Mouse (Mus musculus) liver, embryonic 15.5 days (tissue): ENCODE measurements at regions not wholly inside any gene's neighbourhood (a gene's known extent, or its start where the extent isn't known, plus 50 kb on each side); places are given as distances from the start of the nearest gene placed in this dataset.

Experiments
- ATAC-seq: fragments of 200-750 bp; cut with Nextera tagmentation; 2 replicates; pipeline ENCODE4 v1.8.0; 2017; ENCODE audit warnings: moderate number of reproducible peaks, mild to moderate bottlenecking, moderate library complexity; ENCODE audit not compliant: insufficient read depth
- H3K27ac ChIP-seq: fragments of 300-500 bp; sonication (generic); replicated peaks from 2 replicates; pipeline ENCODE4 v1.5.1; 2015; ENCODE audit warnings: mild to moderate bottlenecking, inconsistent platforms
- H3K27me3 ChIP-seq: fragments of 300-500 bp; sonication (generic); 2 replicates; pipeline ENCODE4 v1.6.1; 2015; ENCODE audit warnings: mild to moderate bottlenecking, inconsistent platforms
- H3K36me3 ChIP-seq: fragments of 300-500 bp; sonication (generic); replicated peaks from 2 replicates; pipeline ENCODE4 v1.6.1; 2015; ENCODE audit warnings: moderate library complexity, mild to moderate bottlenecking, inconsistent platforms
- H3K4me1 ChIP-seq: fragments of 300-500 bp; sonication (generic); replicated peaks from 2 replicates; pipeline ENCODE4 v1.6.1; 2015; ENCODE audit warnings: inconsistent platforms
- H3K4me2 ChIP-seq: fragments of 300-500 bp; sonication (generic); 2 replicates; pipeline ENCODE4 v1.6.1; 2015; ENCODE audit warnings: moderate library complexity, mild to moderate bottlenecking, inconsistent platforms
- H3K4me3 ChIP-seq: fragments of 300-500 bp; sonication (generic); replicated peaks from 2 replicates; pipeline ENCODE4 v1.5.1; 2015; ENCODE audit warnings: mild to moderate bottlenecking, inconsistent platforms
- H3K9ac ChIP-seq: fragments of 300-500 bp; sonication (generic); 2 replicates; pipeline ENCODE4 v1.6.1; 2015; ENCODE audit warnings: moderate library complexity, mild to moderate bottlenecking, inconsistent platforms
- H3K9me3 ChIP-seq: fragments of 300-500 bp; sonication (generic); replicated peaks from 2 replicates; pipeline ENCODE4 v1.6.1; 2016; ENCODE audit warnings: inconsistent platforms
- WGBS: fragments of 180-500 bp; shearing (Covaris S2); methylation state at CpG from one replicate; pipeline ENCODE4 v1.1.7; 2015; ENCODE audit warnings: mixed read lengths; ENCODE audit not compliant: insufficient replicate concordance; 5-methylcytosine and 5-hydroxymethylcytosine counted together

GRCm38 (mm10) chr10:92146263-92146662 is 576.0 kb downstream of the Nedd1 start:
- Histone ChIP-seq H3K36me3 (no peaks in the 10 kb centered on the region), H3K27me3 (no peaks in the 10 kb centered on the region), H3K4me1 (no peaks in the 10 kb centered on the region), H3K4me3 (no peak overlapping the region), H3K4me2 (no peak overlapping the region), H3K27ac (no peak overlapping the region), H3K9me3 (no peaks in the 10 kb centered on the region), H3K9ac (no peak overlapping the region)
- peak; percentile 56; the same call in 1 of the 2 replicates for ATAC-seq
- 42% methylated on average over 3 of the region's 3 CpGs for WGBS

- no peak for ATAC-seq
- H3K27ac ChIP-seq, result no peak overlapping the region
- H3K36me3 ChIP-seq, result no peaks in the 10 kb centered on the region
- H3K9ac ChIP-seq, result no peak overlapping the region
- H3K9me3 ChIP-seq, result no peaks in the 10 kb centered on the region
- H3K4me3 ChIP-seq, result no peak overlapping the region
- no peaks in the 10 kb centered on the region for H3K27me3 ChIP-seq
- no peaks in the 10 kb centered on the region for H3K4me1 ChIP-seq
- WGBS, result 63% methylated on average over 5 of the region's 5 CpGs
- H3K4me2 ChIP-seq, result no peak overlapping the region
Observed at GRCm38 (mm10) chr10:92135521-92135920, 586.7 kb downstream of the Nedd1 start.

- Histone ChIP-seq H3K4me1 (no peaks in the 10 kb centered on the region), H3K36me3 (no peaks in the 10 kb centered on the region), H3K27me3 (no peaks in the 10 kb centered on the region), H3K4me2 (no peak overlapping the region), H3K9ac (no peak overlapping the region), H3K9me3 (no peaks in the 10 kb centered on the region), H3K4me3 (no peak overlapping the region), H3K27ac (no peak overlapping the region)
- 32% methylated on average over 2 of the region's 2 CpGs for WGBS
- ATAC-seq, result no peak
Observed at GRCm38 (mm10) chr10:92112790-92113189, 609.4 kb downstream of the Nedd1 start.

DNA sequence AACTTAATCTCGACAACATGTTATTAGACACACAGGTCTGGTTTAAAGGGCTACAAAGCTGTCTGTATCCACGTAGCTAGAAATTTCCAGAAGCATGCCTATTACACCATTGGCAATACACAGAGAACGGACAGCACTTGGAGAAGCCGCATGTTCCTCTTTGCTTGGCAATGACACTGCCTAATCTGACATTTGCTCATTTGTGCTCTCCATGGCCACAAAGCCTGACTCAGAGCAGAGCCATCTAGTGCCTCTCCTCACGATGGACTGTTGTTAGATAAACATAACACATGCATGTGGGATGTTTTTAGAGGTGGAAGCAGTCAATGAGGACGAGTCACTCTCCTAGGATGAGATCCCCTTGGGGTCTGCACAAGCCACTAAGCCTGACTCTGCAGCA is 615.9 kb downstream of the Nedd1 start:
- H3K9me3 ChIP-seq, result no peaks in the 10 kb centered on the region
- H3K4me2 ChIP-seq, result no peak overlapping the region
- no peaks in the 10 kb centered on the region for H3K4me1 ChIP-seq
- no peaks in the 10 kb centered on the region for H3K36me3 ChIP-seq
- H3K4me3 ChIP-seq, result no peak overlapping the region
- H3K27ac ChIP-seq, result no peak overlapping the region
- H3K9ac ChIP-seq, result no peak overlapping the region
- 55% methylated on average over 6 of the region's 6 CpGs for WGBS
- ATAC-seq, result no peak
- no peaks in the 10 kb centered on the region for H3K27me3 ChIP-seq

GRCm38 (mm10) chr10:92103887-92104286 is 618.3 kb downstream of the Nedd1 start:
- H3K36me3 ChIP-seq, result no peaks in the 10 kb centered on the region
- H3K4me2 ChIP-seq, result no peak overlapping the region
- no peak for ATAC-seq
- no peak overlapping the region for H3K27ac ChIP-seq
- no peak overlapping the region for H3K4me3 ChIP-seq
- WGBS, result 34% methylated on average over 9 of the region's 9 CpGs
- no peaks in the 10 kb centered on the region for H3K4me1 ChIP-seq
- no peak overlapping the region for H3K9ac ChIP-seq
- no peaks in the 10 kb centered on the region for H3K27me3 ChIP-seq
- no peaks in the 10 kb centered on the region for H3K9me3 ChIP-seq

DNA sequence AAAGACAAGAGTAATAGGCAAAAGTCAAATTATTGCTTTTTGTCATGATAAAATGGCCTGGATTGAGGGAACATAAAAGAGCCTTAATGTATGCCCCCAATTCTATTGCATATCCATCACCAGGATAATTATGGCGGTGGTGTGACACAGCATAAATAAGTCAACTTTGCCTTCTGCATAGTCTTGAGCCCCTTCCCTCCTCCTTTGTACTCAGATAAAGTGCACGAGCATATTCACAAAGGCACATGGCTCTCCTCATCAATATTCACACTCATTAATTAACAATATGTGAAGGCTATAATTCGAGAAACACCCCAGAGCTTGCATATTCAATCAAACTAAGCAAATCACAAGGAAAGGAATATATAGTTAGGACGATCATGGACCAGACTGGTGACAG is 619.5 kb downstream of the Nedd1 start:
- Histone ChIP-seq H3K9ac (no peak overlapping the region), H3K4me3 (no peak overlapping the region), H3K27ac (no peak overlapping the region), H3K27me3 (no peaks in the 10 kb centered on the region), H3K9me3 (no peaks in the 10 kb centered on the region), H3K36me3 (no peaks in the 10 kb centered on the region), H3K4me2 (no peak overlapping the region), H3K4me1 (no peaks in the 10 kb centered on the region)
- 59% methylated on average over 4 of the region's 4 CpGs for WGBS
- ATAC-seq, result no peak

DNA sequence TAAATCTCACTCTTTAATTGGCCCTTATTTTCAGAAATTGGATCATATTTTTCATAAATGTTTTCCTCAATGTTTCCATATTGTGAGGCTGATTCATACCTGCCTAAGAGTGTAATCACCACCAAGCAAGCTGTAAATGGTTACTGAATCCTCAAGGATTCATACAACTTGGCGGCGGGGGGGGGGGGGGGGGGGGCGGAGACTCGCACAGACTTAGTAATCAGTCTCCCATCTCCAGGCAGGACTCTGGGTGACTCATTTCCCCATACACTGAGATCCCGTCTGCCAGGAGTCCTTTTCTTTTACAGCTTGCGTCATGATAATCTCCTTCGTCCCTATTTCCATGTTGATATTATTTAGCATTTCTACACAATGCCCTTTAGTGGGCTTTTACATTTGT is 624.7 kb downstream of the Nedd1 start:
- Histone ChIP-seq H3K4me2 (no peak overlapping the region), H3K27me3 (no peaks in the 10 kb centered on the region), H3K9ac (no peak overlapping the region), H3K27ac (no peak overlapping the region), H3K36me3 (no peaks in the 10 kb centered on the region), H3K9me3 (no peaks in the 10 kb centered on the region), H3K4me1 (no peaks in the 10 kb centered on the region), H3K4me3 (no peak overlapping the region)
- 17% methylated on average over 7 of the region's 7 CpGs for WGBS
- no peak for ATAC-seq

GRCm38 (mm10) chr10:92097081-92097480 is 625.1 kb downstream of the Nedd1 start:
- ATAC-seq, result no peak
- Histone ChIP-seq H3K9me3 (no peaks in the 10 kb centered on the region), H3K27ac (no peak overlapping the region), H3K36me3 (no peaks in the 10 kb centered on the region), H3K4me2 (no peak overlapping the region), H3K9ac (no peak overlapping the region), H3K4me3 (no peak overlapping the region), H3K4me1 (no peaks in the 10 kb centered on the region), H3K27me3 (no peaks in the 10 kb centered on the region)
- WGBS, result 73% methylated on average over 4 of the region's 4 CpGs

GRCm38 (mm10) chr10:92091480-92092395 is 630.5 kb downstream of the Nedd1 start:
- WGBS, result 62% methylated on average over 9 of the region's 9 CpGs

GRCm38 (mm10) chr10:92082111-92082510 is 640.1 kb downstream of the Nedd1 start:
- H3K4me1 ChIP-seq, result no peaks in the 10 kb centered on the region
- no peak overlapping the region for H3K4me3 ChIP-seq
- no peaks in the 10 kb centered on the region for H3K27me3 ChIP-seq
- no peaks in the 10 kb centered on the region for H3K9me3 ChIP-seq
- H3K36me3 ChIP-seq, result no peaks in the 10 kb centered on the region
- no peak overlapping the region for H3K27ac ChIP-seq
- WGBS, result 56% methylated on average over 4 of the region's 4 CpGs
- ATAC-seq, result no peak
- no peak overlapping the region for H3K4me2 ChIP-seq
- H3K9ac ChIP-seq, result no peak overlapping the region

More at GRCm38 (mm10) chr10:92091480-92092395, 630.5 kb downstream of the Nedd1 start:
- no peak for ATAC-seq
- H3K27ac ChIP-seq, result no peak overlapping the region
- H3K4me1 ChIP-seq, result no peaks in the 10 kb centered on the region
- H3K9ac ChIP-seq, result no peak overlapping the region
- no peaks in the 10 kb centered on the region for H3K36me3 ChIP-seq
- H3K9me3 ChIP-seq, result no peaks in the 10 kb centered on the region
- H3K4me2 ChIP-seq, result no peak overlapping the region
- H3K4me3 ChIP-seq, result no peak overlapping the region
- H3K27me3 ChIP-seq, result no peaks in the 10 kb centered on the region

DNA sequence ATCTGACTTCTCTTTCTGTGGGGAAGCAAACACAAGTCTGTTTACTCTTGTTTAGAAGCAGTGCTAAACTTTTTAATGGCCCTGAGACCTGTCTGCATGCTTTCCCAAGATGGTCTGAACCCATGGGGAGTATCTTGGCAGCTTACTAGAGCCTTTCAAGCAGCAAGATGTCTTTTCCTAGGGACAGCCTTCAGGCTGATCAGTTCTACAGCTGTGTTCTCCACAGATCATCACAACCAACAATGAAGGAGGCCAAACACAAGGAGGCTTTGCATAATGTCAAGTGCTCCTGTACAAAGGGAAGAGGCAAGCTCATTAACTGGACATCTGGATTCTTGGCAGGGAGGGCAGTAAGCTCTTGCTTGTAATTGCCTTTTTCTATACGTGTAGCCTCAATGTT is 641.0 kb downstream of the Nedd1 start:
- no peaks in the 10 kb centered on the region for H3K9me3 ChIP-seq
- no peaks in the 10 kb centered on the region for H3K36me3 ChIP-seq
- no peak for ATAC-seq
- H3K4me3 ChIP-seq, result no peak overlapping the region
- H3K27ac ChIP-seq, result no peak overlapping the region
- 31% methylated on average over 1 of the region's 1 CpGs for WGBS
- no peak overlapping the region for H3K9ac ChIP-seq
- H3K27me3 ChIP-seq, result no peaks in the 10 kb centered on the region
- H3K4me1 ChIP-seq, result no peaks in the 10 kb centered on the region
- no peak overlapping the region for H3K4me2 ChIP-seq

DNA sequence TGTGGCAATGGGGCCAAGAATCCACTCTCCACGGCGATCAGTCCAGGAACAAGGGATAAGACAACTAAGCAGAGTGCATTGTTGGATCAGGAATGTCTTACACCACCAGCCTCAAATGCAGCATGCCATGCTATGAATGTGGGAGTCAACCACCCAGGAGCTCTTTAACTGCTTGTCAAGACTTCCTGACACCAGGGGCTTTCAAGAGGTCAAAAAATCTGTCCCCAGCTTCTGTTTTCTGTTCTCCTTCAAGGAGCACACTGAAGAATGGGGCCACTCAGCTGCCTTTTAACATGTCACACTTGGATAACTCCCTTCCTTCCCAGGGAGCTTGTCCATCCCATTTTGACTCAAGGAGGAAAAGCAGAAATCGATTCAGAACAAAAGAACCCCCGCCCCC is 642.8 kb downstream of the Nedd1 start:
- no peak for ATAC-seq
- no peak overlapping the region for H3K9ac ChIP-seq
- H3K4me1 ChIP-seq, result no peaks in the 10 kb centered on the region
- no peaks in the 10 kb centered on the region for H3K36me3 ChIP-seq
- 59% methylated on average over 4 of the region's 4 CpGs for WGBS
- H3K4me3 ChIP-seq, result no peak overlapping the region
- no peak overlapping the region for H3K27ac ChIP-seq
- H3K4me2 ChIP-seq, result no peak overlapping the region
- no peaks in the 10 kb centered on the region for H3K9me3 ChIP-seq
- H3K27me3 ChIP-seq, result no peaks in the 10 kb centered on the region
